Mouse (Mus musculus) frontal cortex, adult 2 months (tissue): Measurements from ENCODE around the gene Ube2j1. TPM values are rescaled to one million over a fixed set of nuclear protein-coding genes. Genes with fewer than 3 reads are reported as not detected.
"Not testable (repeated sequence)": the region's sequence is repeated elsewhere in the genome, so short reads cannot be mapped to it uniquely, and the experiment has no call there.

ENCODE experiments used
- DNase-seq, 2 experiments: peaks; one replicate each; pipeline ENCODE4 v3.0.0; 2022; ENCODE audit warnings: low spot score in 1 of 2; ENCODE audit errors: extremely low spot score in 1 of 2
- polyA plus RNA-seq: library from polyadenylated mRNA; depleted of rRNA; stranded (reverse); fragments of >200 nt; gene quantifications from 2 replicates; pipeline ENCODE4 v1.2.3, GENCODE M21; 2012; rRNA removed

Ube2j1 gene
- 52.2 and 54.4 TPM in 2 replicates for polyA plus RNA-seq

DNA sequence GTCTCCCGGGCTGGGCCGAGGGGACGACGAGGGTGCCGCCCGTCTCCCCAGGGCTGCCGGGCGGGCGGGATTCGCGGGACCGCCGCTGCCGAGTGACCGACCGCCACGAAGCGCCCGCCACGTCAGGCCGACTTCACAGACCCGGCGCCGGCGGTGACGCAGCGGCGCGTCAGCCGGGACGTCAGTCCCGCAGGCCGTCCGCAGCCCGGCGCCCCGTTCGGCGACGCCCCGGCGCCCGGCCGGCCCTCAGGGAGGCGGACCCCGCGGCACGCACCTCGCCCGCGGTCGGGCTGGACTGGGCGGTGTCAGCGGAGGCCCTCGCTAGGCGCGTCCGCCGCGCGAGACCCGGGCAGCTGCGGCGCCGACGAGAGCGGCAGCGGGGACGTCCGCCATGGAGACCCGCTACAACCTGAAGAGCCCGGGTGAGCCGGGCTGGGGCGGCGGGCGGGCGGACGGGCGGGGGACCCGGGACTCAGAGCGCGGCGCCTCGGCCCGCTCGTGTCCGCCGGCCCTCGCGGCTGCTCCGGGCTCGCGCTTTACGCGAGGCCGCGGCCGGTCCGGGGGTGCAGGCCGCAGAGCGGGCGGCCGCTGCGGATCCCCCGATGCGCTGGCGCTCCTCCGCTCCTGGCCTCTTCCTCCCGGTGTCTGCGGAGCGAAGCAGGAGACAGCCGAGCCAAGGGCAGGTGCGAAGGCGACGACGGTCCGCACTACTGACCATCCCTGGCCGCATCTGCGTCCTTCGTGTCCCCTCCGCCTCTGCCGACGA lies at the start of gene Ube2j1:
Ube2j1 (plus strand) TSS at position 222 of the 766 bp plus-strand sequence.
- DNase-seq = peak; percentile 66 to 84

DNA sequence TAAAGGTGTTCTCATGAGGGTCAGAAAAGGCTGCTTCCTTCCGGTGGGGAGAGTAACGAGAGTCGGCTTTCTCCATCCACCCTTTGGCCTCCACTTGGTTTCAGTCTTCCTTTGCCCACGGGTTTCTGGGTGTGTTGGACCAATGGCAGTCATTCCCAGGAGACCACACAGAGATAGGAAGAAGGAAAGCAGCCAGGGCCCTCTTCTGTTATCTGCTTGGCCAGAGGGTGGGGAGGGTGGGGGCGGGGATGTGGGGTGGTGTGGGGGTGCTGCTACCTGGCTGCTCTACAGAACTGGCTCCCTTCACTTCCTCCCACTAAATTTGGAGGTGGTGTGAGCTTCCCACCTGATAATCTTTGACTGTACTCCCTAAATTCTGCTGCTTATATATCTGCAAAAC lies 49.6 kb upstream of the Ube2j1 start:
- no peak for DNase-seq

- DNase-seq = peak; percentile 24 to 28
These were observed 49.0 kb upstream of the Ube2j1 start for GRCm38 (mm10) chr4:32982041-32982715.

GRCm38 (mm10) chr4:32982716-32983175 lies 48.5 kb upstream of the Ube2j1 start, which contains the start of gene Rragd:
Gene Rragd, plus strand, starts transcription at chr4:32983037.
- peak in 1 of 2 experiments; percentile 56 for DNase-seq

DNA sequence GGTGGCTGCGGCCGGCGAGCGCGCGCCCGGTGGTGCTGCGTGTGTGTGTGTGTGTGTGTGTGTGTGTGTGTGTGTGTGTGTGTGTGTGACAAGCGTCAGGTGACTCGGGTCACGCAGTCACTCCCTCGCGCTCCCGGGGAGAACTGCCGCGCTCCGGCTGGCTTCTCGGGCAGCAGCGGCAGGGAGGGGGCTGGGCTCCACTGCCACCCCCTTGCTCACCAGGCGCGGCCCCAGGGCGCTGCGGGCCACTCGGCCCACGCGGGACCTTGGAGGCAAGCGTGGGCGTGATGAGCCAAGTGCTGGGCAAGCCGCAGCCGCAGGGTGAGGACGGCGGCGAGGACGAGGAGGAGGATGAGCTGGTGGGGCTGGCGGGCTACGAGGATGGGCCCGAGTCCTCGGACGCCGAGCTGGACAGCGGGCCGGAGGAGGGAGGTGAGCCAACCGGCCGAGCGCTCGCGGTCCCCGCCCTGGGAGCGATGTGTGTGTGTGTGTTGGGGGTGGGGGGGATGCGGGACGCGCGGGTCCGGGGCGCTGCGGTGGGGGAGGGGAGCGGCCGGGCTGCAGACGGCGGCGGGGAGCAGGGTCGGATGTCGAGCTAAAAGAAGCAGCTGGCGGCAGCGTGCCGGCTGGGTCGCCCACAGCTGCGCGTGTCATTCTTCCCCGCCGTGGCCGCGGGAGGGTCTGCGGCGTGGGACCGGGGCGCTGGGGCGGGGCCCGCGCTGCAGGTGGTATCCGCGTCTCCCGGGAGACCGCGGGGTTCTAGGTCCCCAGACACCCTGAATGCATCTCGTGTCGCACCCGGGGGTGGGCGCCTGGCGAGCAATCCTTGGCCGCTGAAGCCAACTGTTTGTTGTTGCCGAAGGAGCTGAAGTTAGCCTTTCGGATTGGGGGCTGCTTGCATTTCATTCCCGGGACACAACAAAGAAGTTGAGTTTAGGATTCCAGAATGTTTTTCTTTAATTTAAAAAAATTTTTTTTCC lies 47.8 kb upstream of the Ube2j1 start:
- DNase-seq = peak; percentile 31 to 66

DNA sequence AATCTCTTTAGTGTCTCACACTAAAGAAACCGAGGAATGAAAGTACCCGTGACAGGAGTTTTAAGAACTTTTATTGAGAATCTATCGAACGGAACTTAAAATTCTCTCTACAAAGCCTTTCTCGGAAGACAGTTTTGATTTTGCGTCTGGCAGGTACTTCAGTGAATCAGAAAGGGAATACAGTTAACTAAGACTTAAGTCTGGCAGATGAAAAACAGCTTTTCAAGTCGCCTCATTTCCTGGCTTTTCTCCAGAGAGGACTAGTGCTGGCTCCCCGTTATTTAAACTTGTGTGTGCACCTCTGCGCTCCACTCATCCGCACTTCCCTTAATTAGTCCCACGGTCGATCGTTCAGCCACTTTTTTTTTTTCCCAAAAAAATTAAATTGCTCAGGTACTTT lies 47.0 kb upstream of the Ube2j1 start:
- peak in 1 of 2 experiments; percentile 31 for DNase-seq

DNA sequence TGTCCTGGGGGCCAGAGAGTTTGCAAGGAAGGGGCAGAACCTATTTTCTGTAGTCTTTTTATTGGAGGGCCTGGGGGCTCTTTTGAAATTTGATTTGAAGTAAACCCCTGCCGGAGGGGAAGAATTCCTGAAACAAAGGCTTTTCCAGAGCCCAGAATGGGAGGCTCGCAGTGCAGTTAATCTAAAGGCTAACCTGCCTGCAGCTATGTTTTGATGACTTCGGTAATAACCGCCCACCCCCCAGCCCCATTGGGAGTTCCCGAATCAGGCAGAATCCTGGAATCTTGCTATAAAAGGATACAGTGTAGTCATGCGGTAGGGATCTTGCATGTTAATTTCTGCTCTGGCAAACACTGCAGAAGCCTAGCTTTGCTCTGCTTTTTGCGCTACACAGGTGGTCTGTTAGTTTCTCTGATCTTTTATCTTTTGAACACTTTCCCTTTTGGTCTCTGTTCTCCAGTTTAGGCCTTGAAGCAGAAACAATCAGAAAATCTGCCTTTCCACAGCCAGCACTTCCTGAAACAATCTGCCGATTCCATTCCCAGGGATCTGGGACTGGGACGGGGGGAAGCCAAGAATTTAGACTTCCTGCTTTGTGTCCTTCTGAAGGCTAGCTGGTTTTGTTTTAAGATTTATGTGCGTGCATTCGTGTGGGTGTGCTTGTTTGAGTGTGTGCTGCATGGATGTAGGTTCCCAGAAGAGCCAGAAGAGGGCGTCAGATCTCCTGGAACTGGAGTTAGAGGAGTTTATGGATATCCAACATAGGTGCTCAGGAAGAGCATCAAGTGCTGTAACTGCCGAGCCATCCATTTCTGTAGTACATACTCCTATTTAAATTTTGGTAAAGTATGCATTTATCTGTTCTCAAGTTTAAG lies 46.2 kb upstream of the Ube2j1 start:
- peak in 1 of 2 experiments; percentile 39 for DNase-seq

- DNase-seq = no peak
These were observed 45.5 kb upstream of the Ube2j1 start for GRCm38 (mm10) chr4:32985684-32986083.

GRCm38 (mm10) chr4:32987006-32987405 lies 44.2 kb upstream of the Ube2j1 start:
- no peak for DNase-seq

GRCm38 (mm10) chr4:32989346-32989745 lies 41.9 kb upstream of the Ube2j1 start:
- no peak for DNase-seq

GRCm38 (mm10) chr4:32994168-32994567 lies 37.0 kb upstream of the Ube2j1 start:
- no peak for DNase-seq

- no peak for DNase-seq
These were observed 35.1 kb upstream of the Ube2j1 start for GRCm38 (mm10) chr4:32996083-32996482.

DNA sequence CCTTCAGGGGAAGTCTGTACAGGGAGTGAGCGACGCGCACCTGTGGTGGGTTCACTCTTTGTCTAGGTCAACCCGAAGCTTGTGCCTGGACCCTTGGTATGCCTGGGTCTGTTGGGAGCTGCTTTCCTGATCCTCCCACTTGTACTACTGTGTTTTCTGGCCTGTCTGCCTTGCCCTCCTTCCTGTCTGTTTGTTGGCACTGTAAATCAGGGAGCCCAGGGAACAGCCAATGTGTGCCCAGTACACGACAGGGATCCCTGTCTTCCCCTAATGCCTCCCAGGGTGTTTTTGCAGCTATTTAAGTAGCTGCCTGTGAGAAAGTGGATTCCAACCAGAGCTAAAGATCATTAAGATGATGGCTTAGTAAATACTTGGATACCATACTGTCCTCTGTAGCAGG lies 33.6 kb upstream of the Ube2j1 start:
- no peak for DNase-seq

GRCm38 (mm10) chr4:32998996-32999395 lies 32.2 kb upstream of the Ube2j1 start:
- no peak for DNase-seq

- no peak for DNase-seq
These were observed 29.1 kb upstream of the Ube2j1 start for GRCm38 (mm10) chr4:33002081-33002480.

- DNase-seq = not testable (repeated sequence)
These were observed 25.4 kb upstream of the Ube2j1 start for GRCm38 (mm10) chr4:33005595-33006470.

DNA sequence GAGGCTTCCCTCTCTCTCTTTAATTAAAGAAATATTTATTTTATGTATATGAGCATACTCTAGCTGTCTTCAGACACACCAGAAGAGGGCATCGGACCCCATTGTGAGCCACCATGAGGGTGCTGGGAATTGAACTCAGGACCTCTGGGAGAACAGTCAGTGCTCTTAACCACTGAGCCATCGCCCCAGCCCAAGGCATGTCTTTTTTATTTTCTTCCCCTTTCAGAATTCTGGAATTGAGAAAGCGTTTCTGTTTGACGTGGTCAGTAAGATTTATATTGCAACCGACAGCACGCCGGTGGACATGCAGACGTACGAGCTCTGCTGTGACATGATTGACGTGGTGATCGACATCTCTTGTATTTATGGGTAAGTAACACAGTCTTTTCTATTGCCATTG lies 24.4 kb upstream of the Ube2j1 start:
- no peak for DNase-seq

DNA sequence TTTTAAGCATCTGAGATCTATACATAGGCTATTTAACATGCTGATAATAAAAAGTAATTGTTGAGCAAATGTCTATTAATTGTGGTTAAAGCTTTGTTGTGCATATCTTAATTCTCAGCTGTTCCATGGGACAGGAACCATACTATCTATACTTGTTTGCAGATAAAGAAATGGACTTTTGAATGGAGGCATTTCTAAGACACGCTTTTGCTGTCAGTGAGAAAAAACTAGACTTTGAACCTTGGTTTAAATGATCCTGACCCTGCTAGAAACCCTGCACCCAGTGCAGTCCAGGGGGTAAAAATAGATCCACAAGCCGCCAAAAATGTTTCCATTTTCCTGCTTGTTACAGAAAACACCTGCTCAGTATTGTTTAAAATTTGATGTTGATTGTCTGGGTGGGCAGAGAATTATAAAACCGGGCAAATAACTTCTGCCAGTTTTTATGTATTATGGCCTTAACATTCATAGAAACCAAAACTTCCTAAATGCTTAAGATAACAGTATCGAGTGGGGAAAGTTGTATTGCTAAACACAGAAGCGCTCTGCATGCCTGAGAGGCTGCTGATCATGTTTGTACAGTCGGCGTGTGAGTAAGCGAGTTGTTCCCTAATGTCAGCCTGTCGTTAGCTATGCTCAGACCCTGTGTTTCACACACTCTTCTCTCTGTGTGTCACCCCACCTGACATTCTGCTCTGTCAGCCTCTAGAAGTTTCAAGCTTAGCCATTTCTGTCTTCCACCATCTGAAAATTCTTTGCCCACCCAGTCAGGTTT lies 23.6 kb upstream of the Ube2j1 start:
- no peak for DNase-seq
